In the genomic region with DNA sequence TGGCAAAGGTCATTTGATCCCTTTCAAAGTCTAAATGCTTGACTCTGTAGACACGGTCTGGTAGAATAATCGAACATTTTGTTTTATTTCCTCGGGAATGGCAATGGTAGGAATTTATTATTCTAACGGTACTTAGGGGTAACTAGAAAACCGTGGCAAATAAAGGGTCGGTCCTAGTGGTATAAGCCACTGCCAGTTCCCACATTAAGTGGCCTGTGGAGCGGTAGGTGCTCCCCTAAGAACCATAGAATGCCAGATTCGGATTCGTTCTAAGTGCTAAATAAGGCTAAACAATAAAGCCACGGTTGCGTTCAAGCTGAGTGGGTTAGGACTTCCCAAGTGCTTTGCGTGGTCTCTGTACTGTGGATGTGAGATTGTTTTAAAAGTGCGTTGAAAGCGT, we compare ENCODE assay signal across 28 mouse cellular contexts. TPM values are rescaled to one million over a fixed set of nuclear protein-coding genes. Genes with fewer than 3 reads are reported as not detected.
DNase-seq lines count a peak whose midpoint lies in the region; ATAC-seq and TF ChIP-seq lines count a peak whose summit lies in the region.
"Had no signal": no experiment of that assay in that cellular context is flagged by ENCODE, and none has a peak within 500 bp of the region (broad histone marks: within the 10 kb centered on the region; RNA-seq: fewer than 3 reads in every experiment).

No protein-coding gene starts in this region.

- peak; percentile 74 for DNase-seq in intestine, embryonic 14.5 days (ENCODE audit: low spot score)
- DNase-seq in B cell, adult 2 months, result peak; percentile 26
- DNase-seq in brain, embryonic 14.5 days (ENCODE audit: low read depth), result peak; percentile 39
- peak; percentile 58 for DNase-seq in limb, embryonic 11.5 days (ENCODE audit: low spot score)
- no peak for DNase-seq in gastrocnemius, adult 8-10 months (ENCODE audit: low spot score in 2 of 2)
- no peak for DNase-seq in adrenal gland, adult 2 months
- DNase-seq: adrenal gland, postnatal 14 days; cerebellum, adult 9-10 months; gastrocnemius, postnatal 25 days; heart, postnatal 36 days; kidney, adult 11 months; layer of hippocampus, adult 9-11 months; lung, postnatal 10 days had no signal

- H3K9ac ChIP-seq in intestine, embryonic 14.5 days (ENCODE audit: low read length), result no peak overlapping the region
- H3K9ac ChIP-seq in intestine, embryonic 16.5 days (ENCODE audit: low read depth, low read length), result no peak overlapping the region
- no peak overlapping the region for H3K9ac ChIP-seq in limb, embryonic 11.5 days (ENCODE audit: low read length)
- H3K9ac ChIP-seq: heart, embryonic 12.5 days; midbrain, embryonic 12.5 days had no signal

- TF ChIP-seq POLR2A in brain, embryonic 14.5 days (IDR thresholded peaks at IDR 0.05; ENCODE audit: borderline replicate concordance, extremely low read depth, insufficient read depth, insufficient read length, poor library complexity, severe bottlenecking), result no peak

- ATAC-seq in intestine, embryonic 14.5 days (replicated peaks; ENCODE audit: low FRiP score, low TSS enrichment, low read depth), result no peak
- ATAC-seq in intestine, embryonic 16.5 days, result no peak
- no peak for ATAC-seq in limb, embryonic 11.5 days (ENCODE audit: insufficient number of reproducible peaks, low FRiP score, low TSS enrichment, low read depth)
- ATAC-seq: activated CD4-positive, CD25-positive, alpha-beta regulatory T cell, adult 4 months; forebrain, embryonic 16.5 days; hindbrain, embryonic 16.5 days had no signal

- no peak for TF ChIP-seq CTCF in brain, embryonic 14.5 days (IDR thresholded peaks at IDR 0.05; ENCODE audit: borderline replicate concordance, extremely low read depth, insufficient read depth, insufficient read length)

- no peaks in the 10 kb centered on the region; the same call in 1 of the 2 replicates for H3K4me1 ChIP-seq in intestine, embryonic 14.5 days (replicated peaks; ENCODE audit: control insufficient read depth, insufficient read depth, low read length)
- H3K4me1 ChIP-seq in intestine, embryonic 16.5 days (ENCODE audit: control insufficient read depth, insufficient read depth, low read length), result no peaks in the 10 kb centered on the region
- peaks cover 11% of the 10 kb centered on the region; the same call in 1 of the 2 replicates for H3K4me1 ChIP-seq in limb, embryonic 11.5 days (ENCODE audit: control insufficient read depth, insufficient read depth, low read length)

- 2% methylated on average over 14 of the region's 14 CpGs for WGBS in intestine, embryonic 14.5 days
- 4% methylated on average over 14 of the region's 14 CpGs for WGBS in intestine, embryonic 16.5 days
- 3% methylated on average over 14 of the region's 14 CpGs for WGBS in limb, embryonic 11.5 days

- H3K27me3 ChIP-seq in intestine, embryonic 14.5 days (replicated peaks; ENCODE audit: control insufficient read depth, insufficient read depth, low read length), result peaks cover 89% of the 10 kb centered on the region
- H3K27me3 ChIP-seq in intestine, embryonic 16.5 days (replicated peaks; ENCODE audit: control insufficient read depth, insufficient read depth, low read length), result peaks cover 57% of the 10 kb centered on the region
- H3K27me3 ChIP-seq in limb, embryonic 11.5 days (ENCODE audit: control insufficient read depth, insufficient read depth, low read length), result peaks cover 56% of the 10 kb centered on the region

- H3K27ac ChIP-seq in intestine, embryonic 14.5 days (ENCODE audit: low read depth), result no peak overlapping the region
- no peak overlapping the region for H3K27ac ChIP-seq in intestine, embryonic 16.5 days (ENCODE audit: low read length)
- no peak overlapping the region for H3K27ac ChIP-seq in limb, embryonic 11.5 days (replicated peaks; ENCODE audit: low read depth, low read length)
- H3K27ac ChIP-seq: kidney, postnatal 0 days; midbrain, embryonic 12.5 days had no signal

- no peak overlapping the region for H3K4me3 ChIP-seq in intestine, embryonic 14.5 days (ENCODE audit: low read depth, low read length)
- no peak overlapping the region for H3K4me3 ChIP-seq in intestine, embryonic 16.5 days (ENCODE audit: low read length)
- no peak overlapping the region for H3K4me3 ChIP-seq in limb, embryonic 11.5 days (ENCODE audit: low read depth, low read length)
- H3K4me3 ChIP-seq: heart, embryonic 12.5 days; midbrain, embryonic 12.5 days had no signal

- no peaks in the 10 kb centered on the region for H3K36me3 ChIP-seq in intestine, embryonic 14.5 days (ENCODE audit: control insufficient read depth, insufficient read depth, low read length)
- H3K36me3 ChIP-seq in intestine, embryonic 16.5 days (ENCODE audit: control insufficient read depth, insufficient read depth, low read length), result no peaks in the 10 kb centered on the region
- H3K36me3 ChIP-seq in limb, embryonic 11.5 days (ENCODE audit: control insufficient read depth, insufficient read depth, low read length), result no peaks in the 10 kb centered on the region
- H3K36me3 ChIP-seq: heart, embryonic 12.5 days; midbrain, embryonic 12.5 days had no signal

- H3K4me2 ChIP-seq in intestine, embryonic 14.5 days (ENCODE audit: low read length), result no peak overlapping the region
- no peak overlapping the region for H3K4me2 ChIP-seq in intestine, embryonic 16.5 days (ENCODE audit: low read depth, low read length)
- H3K4me2 ChIP-seq in limb, embryonic 11.5 days (ENCODE audit: low read depth, severe bottlenecking), result no peak overlapping the region
- H3K4me2 ChIP-seq: heart, embryonic 12.5 days; midbrain, embryonic 12.5 days had no signal

- H3K9me3 ChIP-seq in intestine, embryonic 14.5 days (ENCODE audit: control insufficient read depth, low read length), result no peaks in the 10 kb centered on the region
- no peaks in the 10 kb centered on the region for H3K9me3 ChIP-seq in intestine, embryonic 16.5 days (ENCODE audit: control insufficient read depth, low read length)
- no peaks in the 10 kb centered on the region for H3K9me3 ChIP-seq in limb, embryonic 11.5 days (ENCODE audit: control insufficient read depth, low read length)
- H3K9me3 ChIP-seq: heart, embryonic 12.5 days; midbrain, embryonic 12.5 days had no signal

RNA-seq across cellular contexts. Expression of a gene that starts 11.7 kb away (rescaled TPM):
- polyA plus RNA-seq in intestine, embryonic 14.5 days (2014; fragmentation: Nextera tagmentation; extraction: Ambion mirVana), result not detected in 2 replicates
- not detected in 2 replicates for polyA plus RNA-seq in intestine, embryonic 16.5 days (2015; fragmentation: Nextera tagmentation; extraction: Ambion mirVana)
- polyA plus RNA-seq in brain, embryonic 14.5 days (2012; rRNA removed), result 0.74 and 0.81 TPM in 2 replicates
- polyA plus RNA-seq in limb, embryonic 11.5 days (2014; fragmentation: Nextera tagmentation; extraction: Ambion mirVana), result 2.6 and 2.7 TPM in 2 replicates
- total RNA-seq in gastrocnemius, adult 8-10 months (2022), result 10 to 100 TPM; 15.8 to 18.6 (median 18.4) TPM
- not detected for total RNA-seq in adrenal gland, adult 2 months (2021)
- not detected in 2 replicates for polyA plus RNA-seq in adrenal gland, adult 2 months (2012; rRNA removed)
- total RNA-seq: adrenal gland, postnatal 14 days; heart, postnatal 36 days; left cerebral cortex, adult 18-20 months; liver, adult 2 months; neutrophil, adult 5-6 weeks had no signal
- polyA plus RNA-seq: activated CD4-positive, CD25-positive, alpha-beta regulatory T cell, adult 4 months; cortical plate, adult 2 months; heart, embryonic 12.5 days; hindbrain, embryonic 16.5 days; large intestine, adult 2 months; liver, adult 2 months; liver, embryonic 16.5 days; small intestine, adult 2 months; urinary bladder, adult 2 months had no signal

Comparison
In these comparisons a context has a peak if more than half of its experiments do, and no peak if none do; other contexts are left out.
1. DNase-seq: peak in intestine, embryonic 14.5 days (single experiment), B cell, adult 2 months (2 of 2), brain, embryonic 14.5 days (single experiment) and limb, embryonic 11.5 days (single experiment); none in gastrocnemius, adult 8-10 months (0 of 2) and adrenal gland, adult 2 months (single experiment).